Mouse (Mus musculus) hindbrain, embryonic 10.5 days (tissue): Measurements from ENCODE around the gene Clcn6. TPM values are rescaled to one million over a fixed set of nuclear protein-coding genes. Genes with fewer than 3 reads are reported as not detected.

ENCODE experiments used
- polyA plus RNA-seq: library from polyadenylated mRNA; unstranded; fragments of >200 nt; fragmentation: Nextera tagmentation; extraction: Ambion mirVana; gene quantifications from 2 replicates; pipeline ENCODE4 v1.2.1, GENCODE M21; 2016

Clcn6 gene
- polyA plus RNA-seq, 1 experiment from 2014 or later: 17.8 TPM

Other genes starting within 250 kb of the Clcn6 start
- gene Zfp984, start 229.0 kb downstream of the Clcn6 start, polyA plus RNA-seq: 4.6 and 6.4 TPM in 2 replicates
- gene Zfp933, start 190.5 kb downstream of the Clcn6 start, polyA plus RNA-seq: 4.4 and 5.1 TPM in 2 replicates
- 67.6 and 69.3 TPM in 2 replicates for gene Miip, start 170.0 kb downstream of the Clcn6 start, polyA plus RNA-seq
- 13.5 and 15.8 TPM in 2 replicates for gene Fv1, start 169.8 kb downstream of the Clcn6 start, polyA plus RNA-seq
- gene Mfn2, start 134.1 kb downstream of the Clcn6 start, polyA plus RNA-seq: 43.4 and 52.4 TPM in 2 replicates
- 30.5 and 31.2 TPM in 2 replicates for gene Plod1, start 102.1 kb downstream of the Clcn6 start, polyA plus RNA-seq
- gene 2510039O18Rik, start 97.9 kb downstream of the Clcn6 start, polyA plus RNA-seq: 11.9 and 14.9 TPM in 2 replicates
- 0.29 TPM in 1 of 2 replicates, not detected in the other for gene Nppb, start 53.0 kb downstream of the Clcn6 start, polyA plus RNA-seq
- 0.21 TPM in 1 of 2 replicates, not detected in the other for gene Nppa, start 38.1 kb downstream of the Clcn6 start, polyA plus RNA-seq
- gene Mthfr, start 256 bp upstream of the Clcn6 start, polyA plus RNA-seq: 28.1 and 30.0 TPM in 2 replicates
- gene Agtrap, start 49.2 kb upstream of the Clcn6 start, polyA plus RNA-seq: 15.6 and 15.7 TPM in 2 replicates
- 74.3 and 86.9 TPM in 2 replicates for gene Mad2l2, start 91.6 kb upstream of the Clcn6 start, polyA plus RNA-seq
- 6.5 and 13.1 TPM in 2 replicates for gene Draxin, start 91.9 kb upstream of the Clcn6 start, polyA plus RNA-seq
- gene Fbxo6, start 113.3 kb upstream of the Clcn6 start, polyA plus RNA-seq: 11.0 and 15.6 TPM in 2 replicates
- gene Fbxo44, start 121.7 kb upstream of the Clcn6 start, polyA plus RNA-seq: 48.0 and 86.5 TPM in 2 replicates
- gene Fbxo2, start 121.8 kb upstream of the Clcn6 start, polyA plus RNA-seq: 3.3 and 4.6 TPM in 2 replicates
- gene Disp3, start 249.1 kb upstream of the Clcn6 start, polyA plus RNA-seq: 3.7 and 10.7 TPM in 2 replicates